Mouse (Mus musculus) liver, adult 2 months (tissue): Measurements from ENCODE around the gene Nkx2-3.

ENCODE experiments used
- CTCF ChIP-seq: fragments of 200-500 bp; IDR thresholded peaks from 2 replicates; pipeline ENCODE4 v1.5.1; 2011; ENCODE audit warnings: low read depth, low read length, control low read depth
- POLR2A ChIP-seq: fragments of 200-500 bp; IDR thresholded peaks from 2 replicates; pipeline ENCODE4 v1.6.1; 2011; ENCODE audit warnings: low read length, control low read depth; ENCODE audit not compliant: insufficient read depth; ENCODE audit errors: extremely low read depth

GRCm38 (mm10) chr19:43663471-43663870, 51.3 kb downstream of the Nkx2-3 start:
- TF ChIP-seq CTCF: no peak
- TF ChIP-seq POLR2A: no peak
